Mouse (Mus musculus): ENCODE results near the gene Tec. TPM values are rescaled to one million over a fixed set of nuclear protein-coding genes. Genes with fewer than 3 reads are reported as not detected.

Gene Tec
- polyA plus RNA-seq, 1 experiment from 2014 or later = 11.9 TPM

- Histone ChIP-seq H3K4me2 (no peak overlapping the region), H3K4me1 (ENCODE audit: control insufficient read depth, insufficient read depth, low read length) (peaks cover 8% of the 10 kb centered on the region; the same call in 1 of the 2 replicates)
Measured at GRCm38 (mm10) chr5:72844776-72845495, 23.3 kb downstream of the Tec start.

GRCm38 (mm10) chr5:72844294-72844693 lies 24.0 kb downstream of the Tec start:
- Histone ChIP-seq H3K4me1 (ENCODE audit: control insufficient read depth, insufficient read depth, low read length) (peaks cover 8% of the 10 kb centered on the region; the same call in 1 of the 2 replicates), H3K36me3 (ENCODE audit: control insufficient read depth, insufficient read depth, low read length) (no peaks in the 10 kb centered on the region), H3K27me3 (ENCODE audit: control insufficient read depth, insufficient read depth, low read length) (no peaks in the 10 kb centered on the region), H3K4me2 (no peak overlapping the region), H3K4me3 (ENCODE audit: low read depth, low read length) (no peak overlapping the region), H3K27ac (ENCODE audit: low read depth, low read length) (no peak overlapping the region), H3K9ac (ENCODE audit: low read depth, low read length) (no peak overlapping the region), H3K9me3 (replicated peaks; ENCODE audit: control insufficient read depth, low read length) (peaks cover 4% of the 10 kb centered on the region; the same call in 1 of the 2 replicates)
- 19% methylated on average over 2 of the region's 2 CpGs for WGBS (ENCODE audit: insufficient replicate concordance)
- no peak for ATAC-seq (replicated peaks; ENCODE audit: insufficient number of reproducible peaks, low FRiP score, low TSS enrichment)

More at GRCm38 (mm10) chr5:72844776-72845495, 23.3 kb downstream of the Tec start:
- H3K36me3 ChIP-seq (ENCODE audit: control insufficient read depth, insufficient read depth, low read length) = no peaks in the 10 kb centered on the region
- H3K27ac ChIP-seq (ENCODE audit: low read depth, low read length) = no peak overlapping the region
- ATAC-seq (replicated peaks; ENCODE audit: insufficient number of reproducible peaks, low FRiP score, low TSS enrichment) = no peak
- no peak overlapping the region for H3K4me3 ChIP-seq (ENCODE audit: low read depth, low read length)
- H3K9me3 ChIP-seq (replicated peaks; ENCODE audit: control insufficient read depth, low read length) = peaks cover 4% of the 10 kb centered on the region; the same call in 1 of the 2 replicates
- H3K27me3 ChIP-seq (ENCODE audit: control insufficient read depth, insufficient read depth, low read length) = no peaks in the 10 kb centered on the region
- WGBS (ENCODE audit: insufficient replicate concordance) = 64% methylated on average over 7 of the region's 7 CpGs
- no peak overlapping the region for H3K9ac ChIP-seq (ENCODE audit: low read depth, low read length)

- Histone ChIP-seq H3K27ac (ENCODE audit: low read depth, low read length) (no peak overlapping the region), H3K9ac (ENCODE audit: low read depth, low read length) (no peak overlapping the region), H3K36me3 (ENCODE audit: control insufficient read depth, insufficient read depth, low read length) (no peaks in the 10 kb centered on the region), H3K27me3 (ENCODE audit: control insufficient read depth, insufficient read depth, low read length) (no peaks in the 10 kb centered on the region), H3K4me3 (ENCODE audit: low read depth, low read length) (no peak overlapping the region), H3K4me2 (no peak overlapping the region), H3K4me1 (ENCODE audit: control insufficient read depth, insufficient read depth, low read length) (peaks cover 6% of the 10 kb centered on the region; the same call in 1 of the 2 replicates), H3K9me3 (replicated peaks; ENCODE audit: control insufficient read depth, low read length) (peaks cover 4% of the 10 kb centered on the region; the same call in 1 of the 2 replicates)
- ATAC-seq (replicated peaks; ENCODE audit: insufficient number of reproducible peaks, low FRiP score, low TSS enrichment) = no peak
- 73% methylated on average over 3 of the region's 3 CpGs for WGBS (ENCODE audit: insufficient replicate concordance)
Measured at GRCm38 (mm10) chr5:72839655-72840054, 28.6 kb downstream of the Tec start.

GRCm38 (mm10) chr5:72838976-72839375 lies 29.3 kb downstream of the Tec start:
- Histone ChIP-seq H3K9ac (ENCODE audit: low read depth, low read length) (no peak overlapping the region), H3K27ac (ENCODE audit: low read depth, low read length) (no peak overlapping the region), H3K9me3 (replicated peaks; ENCODE audit: control insufficient read depth, low read length) (peaks cover 4% of the 10 kb centered on the region; the same call in 1 of the 2 replicates), H3K27me3 (ENCODE audit: control insufficient read depth, insufficient read depth, low read length) (no peaks in the 10 kb centered on the region), H3K4me1 (ENCODE audit: control insufficient read depth, insufficient read depth, low read length) (peaks cover under 1% of the 10 kb centered on the region; the same call in 1 of the 2 replicates), H3K4me3 (ENCODE audit: low read depth, low read length) (no peak overlapping the region), H3K36me3 (ENCODE audit: control insufficient read depth, insufficient read depth, low read length) (no peaks in the 10 kb centered on the region), H3K4me2 (no peak overlapping the region)
- no peak for ATAC-seq (replicated peaks; ENCODE audit: insufficient number of reproducible peaks, low FRiP score, low TSS enrichment)
- WGBS (ENCODE audit: insufficient replicate concordance) = 55% methylated on average over 2 of the region's 2 CpGs

DNA sequence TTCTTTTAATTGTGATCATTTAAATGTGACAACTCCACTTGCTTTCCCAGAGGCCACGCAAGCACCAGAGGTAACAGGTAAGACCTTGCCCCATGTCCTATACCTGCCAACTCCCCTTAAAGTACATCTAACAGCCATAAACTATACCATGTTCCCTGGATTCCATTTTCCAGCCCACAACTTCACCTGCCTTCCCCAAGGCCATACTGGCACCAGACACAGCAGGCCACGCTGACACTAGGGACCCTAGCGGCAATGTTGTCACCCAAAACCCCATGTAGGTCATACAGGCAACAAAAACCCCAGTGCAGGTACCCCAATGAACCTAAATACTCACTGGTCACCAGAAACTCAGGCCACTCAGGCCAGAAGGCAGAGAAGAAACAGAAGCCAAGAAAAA lies 32.6 kb downstream of the Tec start:
- no peak overlapping the region for H3K27ac ChIP-seq (ENCODE audit: low read depth, low read length)
- no peak overlapping the region for H3K4me3 ChIP-seq (ENCODE audit: low read depth, low read length)
- no peaks in the 10 kb centered on the region for H3K4me1 ChIP-seq (ENCODE audit: control insufficient read depth, insufficient read depth, low read length)
- no peaks in the 10 kb centered on the region for H3K36me3 ChIP-seq (ENCODE audit: control insufficient read depth, insufficient read depth, low read length)
- no peak for ATAC-seq (replicated peaks; ENCODE audit: insufficient number of reproducible peaks, low FRiP score, low TSS enrichment)
- 79% methylated on average over 3 of the region's 3 CpGs for WGBS (ENCODE audit: insufficient replicate concordance)
- H3K9me3 ChIP-seq (replicated peaks; ENCODE audit: control insufficient read depth, low read length) = 0 out of 2 replicates have a peak, but pooled peaks cover under 1% of the 10 kb centered on the region
- H3K27me3 ChIP-seq (ENCODE audit: control insufficient read depth, insufficient read depth, low read length) = no peaks in the 10 kb centered on the region
- no peak overlapping the region for H3K4me2 ChIP-seq
- no peak overlapping the region for H3K9ac ChIP-seq (ENCODE audit: low read depth, low read length)

DNA sequence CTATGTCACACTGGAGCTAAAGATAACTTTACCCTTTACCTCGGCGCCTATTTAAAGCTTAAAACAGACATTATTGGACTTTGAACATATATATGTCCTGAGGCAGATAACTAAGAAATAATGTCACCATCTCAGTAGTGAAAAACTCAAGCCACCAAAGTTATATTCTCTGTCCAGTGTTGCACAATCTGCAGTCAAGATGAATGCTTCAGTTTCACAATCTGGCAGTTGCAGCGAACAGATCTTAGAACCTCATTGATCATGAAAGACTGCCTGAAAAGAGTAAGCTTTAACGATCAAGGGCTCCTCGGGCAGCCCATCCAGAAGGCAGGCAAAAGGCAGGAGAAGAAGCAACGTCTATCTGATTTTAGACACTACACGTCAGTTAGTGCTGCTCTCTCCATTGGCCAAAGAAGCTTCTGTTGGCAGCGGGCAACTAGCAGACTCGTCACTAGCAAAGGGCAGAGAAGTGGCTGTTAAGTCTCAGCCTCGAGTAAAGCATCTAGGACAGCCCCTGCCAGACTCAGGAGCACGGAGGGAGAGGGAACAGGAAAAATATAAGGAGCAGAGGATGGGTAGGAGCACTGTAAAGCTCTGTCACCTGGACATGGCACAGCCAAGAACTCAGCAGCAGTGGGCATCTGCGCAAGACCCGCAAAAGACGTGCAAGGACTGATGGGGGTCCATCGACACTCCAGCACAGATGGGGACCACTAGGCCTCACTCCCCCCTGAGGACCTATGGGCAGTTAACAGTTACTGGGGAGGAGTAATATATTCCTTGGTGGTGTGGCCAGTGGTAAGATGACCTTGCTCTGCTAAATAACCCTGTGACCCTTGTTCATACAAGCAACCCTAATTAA lies 35.1 kb downstream of the Tec start:
- Histone ChIP-seq H3K27me3 (ENCODE audit: control insufficient read depth, insufficient read depth, low read length) (no peaks in the 10 kb centered on the region), H3K9me3 (replicated peaks; ENCODE audit: control insufficient read depth, low read length) (no peaks in the 10 kb centered on the region), H3K4me1 (ENCODE audit: control insufficient read depth, insufficient read depth, low read length) (no peaks in the 10 kb centered on the region), H3K27ac (ENCODE audit: low read depth, low read length) (no peak overlapping the region), H3K36me3 (ENCODE audit: control insufficient read depth, insufficient read depth, low read length) (no peaks in the 10 kb centered on the region), H3K4me2 (no peak overlapping the region), H3K4me3 (ENCODE audit: low read depth, low read length) (no peak overlapping the region), H3K9ac (ENCODE audit: low read depth, low read length) (no peak overlapping the region)
- 75% methylated on average over 15 of the region's 15 CpGs for WGBS (ENCODE audit: insufficient replicate concordance)
- ATAC-seq (replicated peaks; ENCODE audit: insufficient number of reproducible peaks, low FRiP score, low TSS enrichment) = no peak

DNA sequence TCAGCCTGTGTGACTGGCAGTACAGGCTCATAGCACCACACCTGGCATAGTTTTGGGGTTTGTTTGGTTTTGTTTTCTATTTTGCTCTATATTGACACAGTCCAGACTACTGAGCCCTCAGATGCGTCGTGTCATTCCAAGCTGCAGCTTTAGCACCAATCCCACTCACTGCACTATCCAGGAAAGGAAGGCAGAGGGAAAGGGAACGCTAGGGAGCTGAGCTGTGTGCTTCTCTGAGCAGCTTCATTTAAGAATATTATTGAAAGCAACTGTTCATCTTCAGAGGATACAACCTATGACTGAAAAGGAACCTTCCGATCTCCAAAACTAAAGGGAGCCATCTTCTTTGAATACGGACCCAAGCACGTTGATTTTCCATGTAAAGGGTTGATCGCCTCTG lies 36.1 kb downstream of the Tec start:
- WGBS (ENCODE audit: insufficient replicate concordance) = 83% methylated on average over 7 of the region's 7 CpGs

GRCm38 (mm10) chr5:72830988-72831610 lies 37.2 kb downstream of the Tec start:
- H3K36me3 ChIP-seq (ENCODE audit: control insufficient read depth, insufficient read depth, low read length) = no peaks in the 10 kb centered on the region
- H3K4me3 ChIP-seq (ENCODE audit: low read depth, low read length) = no peak overlapping the region
- H3K4me1 ChIP-seq (ENCODE audit: control insufficient read depth, insufficient read depth, low read length) = no peaks in the 10 kb centered on the region
- H3K27me3 ChIP-seq (ENCODE audit: control insufficient read depth, insufficient read depth, low read length) = no peaks in the 10 kb centered on the region
- no peak overlapping the region for H3K4me2 ChIP-seq
- no peak overlapping the region for H3K9ac ChIP-seq (ENCODE audit: low read depth, low read length)
- WGBS (ENCODE audit: insufficient replicate concordance) = 82% methylated on average over 5 of the region's 5 CpGs
- ATAC-seq (replicated peaks; ENCODE audit: insufficient number of reproducible peaks, low FRiP score, low TSS enrichment) = no peak
- no peaks in the 10 kb centered on the region for H3K9me3 ChIP-seq (replicated peaks; ENCODE audit: control insufficient read depth, low read length)
- no peak overlapping the region for H3K27ac ChIP-seq (ENCODE audit: low read depth, low read length)

More for the DNA sequence above, 36.1 kb downstream of the Tec start:
- ATAC-seq (replicated peaks; ENCODE audit: insufficient number of reproducible peaks, low FRiP score, low TSS enrichment) = no peak
- no peak overlapping the region for H3K27ac ChIP-seq (ENCODE audit: low read depth, low read length)
- no peaks in the 10 kb centered on the region for H3K36me3 ChIP-seq (ENCODE audit: control insufficient read depth, insufficient read depth, low read length)
- H3K27me3 ChIP-seq (ENCODE audit: control insufficient read depth, insufficient read depth, low read length) = no peaks in the 10 kb centered on the region
- H3K4me3 ChIP-seq (ENCODE audit: low read depth, low read length) = no peak overlapping the region
- no peaks in the 10 kb centered on the region for H3K4me1 ChIP-seq (ENCODE audit: control insufficient read depth, insufficient read depth, low read length)
- no peaks in the 10 kb centered on the region for H3K9me3 ChIP-seq (replicated peaks; ENCODE audit: control insufficient read depth, low read length)
- no peak overlapping the region for H3K4me2 ChIP-seq
- no peak overlapping the region for H3K9ac ChIP-seq (ENCODE audit: low read depth, low read length)
